Mouse (Mus musculus): ENCODE measurements around the gene Sema4d.

Sema4d gene

GRCm38 (mm10) chr13:51777048-51777737, 16.4 kb downstream of the Sema4d start:
- peak; percentile 68 for DNase-seq

GRCm38 (mm10) chr13:51776160-51776737, 17.3 kb downstream of the Sema4d start:
- no peak for DNase-seq

- DNase-seq, result peak; percentile 65
Observed at GRCm38 (mm10) chr13:51771802-51772206, 21.7 kb downstream of the Sema4d start.

GRCm38 (mm10) chr13:51770647-51771427, 22.7 kb downstream of the Sema4d start:
- no peak for DNase-seq

DNA sequence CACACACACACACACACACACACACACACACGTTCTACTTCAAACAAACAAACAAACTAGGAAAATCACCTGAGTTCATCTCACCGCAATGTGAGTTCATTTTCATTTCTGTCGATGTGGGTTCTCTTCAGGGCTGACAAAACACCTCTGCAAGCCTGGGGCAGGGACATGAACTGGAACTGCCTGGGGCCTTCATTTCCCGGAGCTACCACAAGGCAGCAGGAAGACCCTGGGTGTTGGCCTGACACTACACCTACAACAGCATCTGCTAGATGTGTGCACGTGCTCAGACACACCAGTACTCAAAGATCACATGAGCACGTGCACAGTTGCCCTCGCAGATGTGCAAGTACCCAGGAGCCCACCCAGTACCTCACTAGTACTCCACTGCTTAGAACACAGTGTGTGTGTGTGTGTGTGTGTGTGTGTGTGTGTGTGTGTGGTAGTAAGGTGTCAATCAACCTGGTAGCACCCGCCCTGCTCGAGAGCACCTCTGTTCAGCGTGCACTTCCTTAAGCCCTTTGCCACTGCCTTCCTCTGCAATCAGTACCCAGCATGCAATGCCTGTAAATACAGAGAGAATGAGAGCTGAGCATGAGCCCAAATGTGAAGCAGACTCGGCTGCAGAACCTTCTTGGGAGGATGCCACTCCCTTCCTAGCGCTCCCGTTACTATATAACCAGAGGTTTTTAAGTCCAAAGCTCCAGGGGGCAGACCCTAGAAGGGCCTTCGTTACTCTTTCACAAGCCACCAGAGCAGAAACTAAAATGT, 25.4 kb downstream of the Sema4d start:
- DNase-seq, result no peak

DNA sequence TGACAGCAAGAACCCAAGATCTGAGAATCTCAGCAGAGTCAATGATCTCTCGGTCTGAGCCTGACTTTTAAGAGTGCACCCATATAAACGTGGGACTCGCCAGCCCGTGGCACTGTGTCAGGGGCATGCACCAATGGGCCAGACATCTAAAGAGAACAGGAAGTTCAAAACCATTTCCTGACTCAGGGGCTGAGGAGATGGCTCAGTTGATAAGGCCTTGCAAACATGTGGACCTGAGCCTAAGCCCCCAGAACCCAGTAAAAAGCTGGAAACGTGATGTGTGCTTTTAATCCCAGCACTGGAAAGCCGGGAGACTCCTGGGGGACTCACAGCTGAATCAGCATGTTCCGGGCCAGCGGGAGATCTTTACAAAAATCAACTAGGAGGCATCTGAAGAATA, 26.0 kb downstream of the Sema4d start:
- no peak for DNase-seq

DNA sequence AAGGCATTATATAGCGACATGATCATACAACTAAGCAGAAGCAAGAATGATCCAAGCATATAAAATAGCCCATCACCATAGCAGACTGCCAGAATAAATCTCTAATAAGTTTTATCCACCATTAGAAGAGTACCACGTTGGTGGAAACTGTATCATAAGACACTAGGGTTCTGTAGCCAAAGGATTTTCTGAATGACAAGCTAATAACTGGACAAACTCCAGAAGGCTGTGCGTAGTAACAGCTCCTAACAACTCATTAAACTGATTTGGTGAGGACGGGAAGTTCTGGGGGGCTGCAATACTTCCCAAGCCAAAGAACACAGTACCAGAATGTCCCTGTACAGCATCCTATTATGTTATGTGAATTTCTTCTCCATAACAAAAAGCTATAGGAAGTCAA, 26.8 kb downstream of the Sema4d start:
- no peak for DNase-seq

DNA sequence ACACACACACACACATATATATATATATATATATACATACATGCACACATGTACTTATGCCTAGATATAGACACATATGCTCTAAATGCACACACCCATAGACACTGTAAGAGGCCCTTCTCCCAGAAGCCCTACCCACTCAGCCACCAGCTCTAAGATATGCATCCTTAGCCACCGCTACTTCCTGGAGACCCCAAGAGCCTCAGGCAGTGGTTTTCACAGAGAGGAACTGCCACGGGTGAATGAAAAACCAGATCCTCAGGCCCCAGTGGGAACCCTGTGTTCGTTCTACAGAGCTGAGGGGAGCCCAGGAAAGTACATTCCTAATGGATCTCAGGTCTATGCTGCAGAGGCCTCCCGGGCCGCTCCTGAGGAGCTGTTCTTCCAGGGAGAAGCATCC, 28.2 kb downstream of the Sema4d start:
- no peak for DNase-seq

DNA sequence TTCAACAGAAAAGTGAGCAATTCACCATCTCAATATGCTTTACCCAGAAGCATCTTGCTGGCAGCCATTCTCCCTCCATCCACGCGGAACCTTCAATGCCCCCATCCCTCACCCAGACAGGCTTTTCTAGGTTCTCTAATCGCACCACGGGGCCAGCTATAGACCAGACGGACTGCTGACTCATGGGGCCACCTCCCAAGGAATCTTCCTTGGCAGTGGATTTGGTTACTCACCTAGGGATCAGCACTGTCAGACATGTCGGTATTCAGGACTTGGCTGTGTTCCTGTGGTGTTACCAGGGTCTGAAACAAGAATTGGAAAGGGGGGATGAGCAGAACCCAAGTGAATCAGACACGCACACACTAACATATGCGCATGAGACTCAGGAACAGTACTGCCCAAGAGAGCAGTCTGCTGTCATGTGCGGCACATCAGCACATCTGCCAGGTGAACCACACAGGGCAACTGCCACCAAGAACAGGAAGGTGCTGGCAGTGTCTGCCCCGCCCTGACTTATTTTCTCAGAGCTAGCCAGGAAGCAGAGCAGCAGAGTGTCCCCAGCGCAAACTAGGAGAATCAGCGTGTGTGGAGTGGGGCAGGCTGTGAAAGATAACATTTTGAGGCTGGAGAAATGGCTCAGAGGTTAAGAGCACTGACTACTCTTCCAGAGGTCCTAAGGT, 30.4 kb downstream of the Sema4d start:
- DNase-seq, result no peak

GRCm38 (mm10) chr13:51761186-51761813, 32.2 kb downstream of the Sema4d start:
- no peak for DNase-seq

DNA sequence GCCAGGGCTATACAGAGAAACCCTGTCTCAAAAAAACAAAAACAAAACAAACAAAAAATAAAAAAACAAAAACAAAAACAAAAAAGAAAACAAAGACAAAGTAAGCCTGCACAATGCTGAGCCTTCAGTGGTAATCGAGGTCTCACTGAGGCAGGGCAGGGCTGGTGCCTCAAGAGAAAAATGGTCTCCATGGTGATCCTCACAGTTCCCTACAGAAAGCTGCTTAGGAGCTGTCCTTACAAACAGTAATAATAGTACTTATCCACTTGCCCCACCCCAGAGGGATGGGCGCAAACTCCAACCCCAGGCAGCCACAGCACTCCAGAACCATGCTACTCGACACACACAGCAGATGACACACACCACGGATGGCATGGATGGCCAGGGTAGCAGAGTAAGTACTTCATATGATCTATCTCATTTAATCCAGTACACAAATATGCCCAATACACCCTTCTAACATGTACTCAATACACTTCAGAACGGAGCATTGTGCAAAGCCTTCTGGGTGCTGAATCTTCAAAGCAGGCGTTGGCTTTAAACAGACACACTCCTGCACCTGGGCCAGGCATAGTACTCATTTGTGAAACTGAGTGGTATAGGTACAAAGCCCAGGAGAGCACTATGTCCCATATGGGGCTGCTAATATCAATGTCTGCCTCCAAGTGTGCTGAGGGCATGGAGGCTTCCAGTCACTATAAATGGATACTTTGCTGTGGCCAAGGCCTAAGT, 34.1 kb downstream of the Sema4d start:
- DNase-seq, result no peak

DNA sequence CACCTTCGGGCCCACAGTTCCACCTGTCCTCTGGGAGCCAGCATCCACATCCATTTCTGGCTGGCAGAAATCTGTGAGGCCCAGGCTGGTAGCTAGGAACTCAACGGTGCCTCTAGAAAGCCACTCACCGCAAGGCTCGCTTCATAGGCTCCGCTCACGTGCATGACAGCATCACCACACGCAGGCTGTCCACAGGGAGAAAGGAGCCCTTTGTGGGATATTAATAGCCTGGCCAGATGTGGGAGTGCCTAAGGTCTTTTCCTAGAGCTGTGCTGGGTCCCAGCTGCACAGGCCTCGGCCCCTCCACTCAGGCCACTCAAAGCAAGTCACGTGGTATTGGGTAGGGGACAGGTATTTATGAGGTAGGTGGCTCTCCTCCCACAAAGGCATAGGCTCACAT, 35.1 kb downstream of the Sema4d start:
- no peak for DNase-seq

- DNase-seq, result no peak
Observed at GRCm38 (mm10) chr13:51757099-51757498, 36.4 kb downstream of the Sema4d start.

GRCm38 (mm10) chr13:51756563-51756962, 37.0 kb downstream of the Sema4d start:
- DNase-seq, result peak; percentile 49

GRCm38 (mm10) chr13:51756019-51756418, 37.5 kb downstream of the Sema4d start:
- no peak for DNase-seq

- DNase-seq, result no peak
Observed at GRCm38 (mm10) chr13:51755584-51755983, 38.0 kb downstream of the Sema4d start.

DNA sequence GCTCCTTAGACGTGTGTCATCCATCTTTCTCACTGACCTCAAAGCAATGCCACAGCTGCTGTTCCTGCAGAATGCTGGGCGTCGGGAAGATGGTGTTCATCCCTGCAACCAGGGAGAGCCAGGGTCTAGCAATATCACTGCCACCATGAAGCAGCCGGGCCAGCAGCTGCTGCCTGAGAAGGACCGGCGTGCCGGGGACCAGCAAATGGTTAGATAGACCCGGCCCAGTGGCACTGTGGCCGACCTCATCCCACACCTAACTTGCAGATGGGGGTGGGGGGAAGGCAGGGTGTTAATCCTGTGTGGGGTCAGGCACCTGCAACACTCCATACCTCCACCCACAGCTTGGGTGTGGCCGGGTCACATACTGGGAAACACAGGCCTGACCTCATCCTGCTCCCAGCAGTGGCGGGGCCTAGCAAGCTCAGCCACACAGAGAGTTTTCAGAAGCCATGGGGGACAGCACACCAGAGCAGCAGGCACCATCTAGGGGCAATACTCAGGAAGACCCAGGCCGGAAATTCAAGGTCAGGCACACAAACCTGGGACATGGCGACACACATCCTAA, 38.9 kb downstream of the Sema4d start:
- DNase-seq, result no peak

DNA sequence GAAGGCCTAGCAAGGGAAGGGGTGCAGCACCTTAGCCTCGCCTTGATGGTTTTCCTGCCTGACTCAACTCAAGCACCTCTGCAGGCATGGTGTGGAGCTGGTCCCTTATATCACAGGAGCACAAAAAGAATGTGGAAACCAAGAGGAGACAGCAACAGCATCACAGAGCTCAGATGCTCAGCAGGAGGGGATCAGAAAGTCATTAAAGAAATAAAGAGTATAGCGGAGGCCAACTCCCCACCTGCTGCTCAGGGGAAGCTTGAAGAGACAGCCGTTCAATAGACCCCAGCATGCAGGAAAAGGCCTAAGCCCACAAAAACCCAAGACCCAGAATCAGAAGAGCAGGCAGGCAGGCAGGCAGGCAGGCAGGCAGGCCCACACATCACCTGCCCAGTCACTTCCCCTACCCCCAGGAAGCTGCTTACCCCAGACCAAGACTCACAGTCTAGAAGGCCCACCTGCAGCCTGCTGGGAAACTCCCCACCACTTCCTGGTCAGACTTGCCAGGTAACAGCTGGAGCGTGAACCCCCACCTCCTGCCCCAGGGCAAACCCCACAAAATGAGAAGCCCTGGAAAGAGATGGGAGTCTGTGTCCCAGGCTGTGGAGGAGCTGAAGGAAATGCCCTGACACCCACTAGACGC, 39.6 kb downstream of the Sema4d start:
- DNase-seq, result no peak

GRCm38 (mm10) chr13:51753168-51753465, 40.4 kb downstream of the Sema4d start:
- DNase-seq, result no peak

DNA sequence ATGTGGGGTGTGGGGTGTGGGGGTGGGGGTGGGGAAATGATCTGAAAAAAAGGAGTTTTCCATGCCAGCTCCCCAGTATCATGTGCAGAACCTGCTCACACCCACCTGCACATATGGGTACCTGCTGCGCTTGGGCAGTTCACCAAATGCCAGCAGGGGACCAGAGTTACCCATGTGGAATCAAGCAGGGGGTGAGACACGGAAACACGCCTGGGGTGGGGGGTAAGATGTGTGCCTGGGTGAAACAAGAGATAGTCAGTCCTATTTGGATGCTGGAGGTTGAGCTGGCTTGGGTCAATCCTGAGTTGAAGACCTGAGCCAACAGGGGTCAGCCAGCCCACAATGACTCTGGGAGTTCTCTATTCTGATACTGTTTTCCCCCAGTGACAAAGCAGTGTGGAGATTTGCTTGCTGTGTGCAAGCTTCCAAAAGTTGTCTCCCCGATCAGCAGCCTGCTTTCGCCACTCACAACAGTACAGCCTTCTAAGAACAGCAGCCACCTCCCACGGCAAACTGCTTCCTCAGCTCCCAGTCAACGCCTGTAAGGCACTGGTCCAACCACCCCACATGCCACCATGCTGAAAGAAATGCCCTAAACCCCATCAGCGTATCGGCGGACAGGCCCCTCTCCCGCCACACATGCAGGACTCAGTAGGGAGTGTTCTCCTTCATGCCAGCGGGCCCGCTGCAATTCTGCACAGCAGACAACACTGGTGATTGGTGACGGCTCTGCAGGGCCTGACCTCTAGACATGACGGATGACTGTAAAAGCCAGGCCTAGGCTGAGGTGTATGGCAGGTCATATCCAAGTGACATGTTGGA, 41.0 kb downstream of the Sema4d start:
- DNase-seq, result no peak
